Mouse (Mus musculus): ENCODE measurements at regions not wholly inside any gene's neighbourhood (a gene's known extent, or its start where the extent isn't known, plus 50 kb on each side); places are given as distances from the start of the nearest gene placed in this dataset.

- TF ChIP-seq CTCF (IDR thresholded peaks at IDR 0.05; ENCODE audit: borderline replicate concordance, control insufficient read depth, extremely low read depth, insufficient read depth, low read length, poor library complexity) (no peak), POLR2A (IDR thresholded peaks at IDR 0.05; ENCODE audit: control insufficient read depth, extremely low read depth, insufficient read depth, low read length, poor library complexity) (no peak)
These were observed 308.2 kb upstream of the Ccdc54 start for GRCm38 (mm10) chr16:50899151-50899550.
